Mouse (Mus musculus) left cerebral cortex, postnatal 10 days (tissue): Measurements from ENCODE around the gene Deup1. TPM values are rescaled to one million over a fixed set of nuclear protein-coding genes. Genes with fewer than 3 reads are reported as not detected.

Experiments used
- DNase-seq, 2 experiments: peaks; one replicate each; pipeline ENCODE4 v3.0.0; 2021 to 2022; ENCODE audit warnings: low spot score in 2 of 2, mixed read lengths in 1 of 2; ENCODE audit errors: extremely low spot score in 1 of 2
- intact Hi-C: fragments of 180-260 bp; cut with DNase I; formaldehyde crosslinking; loops from one replicate; pipeline ENCODE4 v1.15.1; 2025
- total RNA-seq, 2 experiments: library from RNA; stranded (reverse); gene quantifications; 2 replicates each; pipeline ENCODE4 v1.2.3; 2021

Gene Deup1
- total RNA-seq, 2 experiments from 2014 or later, result 1.0 to 1.2 TPM

DNA sequence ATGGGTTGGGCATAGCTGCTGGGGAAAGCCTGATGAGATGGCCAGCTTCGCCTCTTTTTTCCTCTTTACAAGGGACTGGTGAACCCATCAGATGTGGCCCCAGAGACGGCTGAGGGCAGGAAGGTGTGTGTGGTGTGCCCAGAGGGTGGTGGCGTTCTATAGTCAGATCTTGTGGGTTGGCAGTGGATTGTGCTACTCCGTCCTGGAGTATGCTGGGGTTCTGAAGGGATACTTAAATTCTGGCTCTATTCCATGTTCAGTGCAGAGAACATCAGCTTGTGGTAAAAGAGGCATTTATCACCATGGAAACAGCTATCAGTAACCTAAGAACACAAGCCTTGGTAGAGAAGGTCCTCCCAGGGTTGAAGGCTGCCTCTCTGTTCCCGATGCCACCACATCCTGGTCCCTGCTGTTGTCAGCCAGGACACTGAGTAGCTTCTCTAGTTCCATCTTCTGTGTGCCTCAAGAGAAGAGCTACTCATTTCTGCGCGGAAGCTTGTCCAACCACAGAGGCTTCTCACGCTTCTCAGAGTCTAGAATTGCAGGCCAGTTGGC, 88.7 kb downstream of the Deup1 start:
- intact Hi-C loops, result no loop called here

DNA sequence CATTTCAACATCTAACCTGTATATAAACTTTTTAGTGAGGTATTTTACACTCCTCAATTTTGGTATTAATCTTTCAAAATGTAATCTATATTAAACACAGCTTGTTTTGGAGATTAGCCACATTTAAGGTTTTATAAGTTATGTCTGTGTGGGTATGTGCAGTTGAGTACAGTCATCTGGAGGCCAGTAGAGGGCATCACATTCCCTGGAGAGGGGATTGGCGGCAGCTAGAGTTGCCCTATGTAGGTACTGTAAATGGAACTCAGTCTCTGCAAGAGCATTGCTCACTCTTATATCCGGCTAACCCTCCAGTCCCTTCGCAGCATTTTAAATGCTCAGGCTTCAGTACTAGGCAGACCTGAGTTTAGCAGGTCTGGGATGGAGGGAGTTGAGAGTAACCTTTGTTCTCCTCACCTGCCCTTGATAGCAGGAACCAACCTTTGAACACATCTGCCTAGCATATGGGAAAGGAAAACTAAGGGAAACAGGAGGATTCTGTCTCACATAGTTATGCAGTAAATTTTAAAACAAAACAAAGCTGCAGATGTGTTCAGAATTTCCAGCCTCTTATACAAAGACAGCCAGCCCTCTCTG, 90.2 kb downstream of the Deup1 start:
- intact Hi-C loops, result no loop called here

More for the DNA sequence above, 88.7 kb downstream of the Deup1 start:
- no peak for DNase-seq

DNA sequence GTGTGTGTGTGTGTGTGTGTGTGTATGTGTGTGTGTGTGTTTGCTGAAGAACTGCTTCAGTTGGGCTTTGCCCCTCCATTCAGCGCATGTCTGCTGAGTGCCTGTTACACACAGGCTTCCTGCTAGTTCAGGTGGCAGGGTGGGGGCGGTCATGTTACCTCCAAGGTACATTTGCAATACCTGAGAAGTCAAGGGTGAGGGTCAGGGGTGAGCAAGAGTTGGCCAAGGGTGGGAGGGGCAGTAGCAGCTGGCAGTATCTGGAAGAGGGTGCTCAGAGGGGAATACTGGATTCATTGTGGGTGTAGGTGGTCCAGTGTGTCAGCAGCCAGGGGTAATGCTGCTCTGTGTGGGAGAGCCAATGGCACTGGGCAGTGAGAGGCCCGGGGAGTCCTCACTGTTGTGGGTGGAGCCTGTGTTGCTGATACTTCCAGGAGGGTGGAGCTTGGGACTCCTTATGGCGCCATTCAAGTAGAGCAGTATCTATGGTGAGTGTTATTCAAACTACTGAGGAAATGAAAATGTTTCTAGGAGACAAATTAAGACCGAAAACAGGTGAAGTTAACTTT, 90.8 kb downstream of the Deup1 start:
- DNase-seq, result no peak

More for the DNA sequence above, 90.2 kb downstream of the Deup1 start:
- no peak for DNase-seq

DNA sequence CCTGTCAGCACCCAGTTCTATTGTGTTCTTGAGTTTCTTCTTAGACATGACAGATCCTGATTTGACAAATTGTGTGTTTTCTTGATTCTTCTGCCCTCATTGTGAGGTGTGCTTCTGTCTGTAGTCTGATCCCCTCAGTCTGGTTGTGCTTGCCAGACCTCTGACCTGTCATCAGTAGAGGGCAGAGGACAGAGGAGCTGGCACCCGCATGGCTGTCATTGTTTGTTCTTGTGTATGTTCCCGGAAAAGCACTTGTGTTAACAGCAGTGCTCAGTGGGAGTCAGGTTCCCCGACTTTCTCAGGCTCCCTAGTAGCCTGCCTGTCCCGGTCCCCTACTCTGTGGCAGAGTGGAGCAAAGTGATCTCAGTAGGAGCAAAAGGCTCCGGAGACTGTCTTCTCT, 92.3 kb downstream of the Deup1 start:
- intact Hi-C loops, result no loop called here

More for the DNA sequence above, 90.8 kb downstream of the Deup1 start:
- intact Hi-C loops, result no loop called here

DNA sequence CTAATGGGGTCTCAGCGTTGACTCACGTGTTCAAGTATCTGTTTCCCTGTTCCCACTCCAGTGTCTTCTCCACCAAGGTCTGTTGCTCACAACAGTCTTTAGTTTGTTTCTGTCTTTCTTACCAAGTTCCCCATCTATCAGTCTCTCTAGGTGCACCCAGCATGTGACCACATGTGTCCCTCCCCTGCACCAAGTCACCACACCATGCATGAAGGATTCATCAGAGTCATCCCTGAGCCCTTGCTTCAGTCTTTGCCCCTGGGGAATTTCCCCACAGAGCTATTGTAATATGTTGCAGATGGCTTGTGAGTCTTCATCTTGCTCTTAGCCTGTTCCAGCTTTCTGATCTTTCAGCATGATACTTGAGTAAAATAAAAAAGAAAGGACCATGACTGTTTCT, 93.6 kb downstream of the Deup1 start:
- DNase-seq, result no peak
- intact Hi-C loops, result no loop called here

More for the DNA sequence above, 92.3 kb downstream of the Deup1 start:
- DNase-seq, result no peak

DNA sequence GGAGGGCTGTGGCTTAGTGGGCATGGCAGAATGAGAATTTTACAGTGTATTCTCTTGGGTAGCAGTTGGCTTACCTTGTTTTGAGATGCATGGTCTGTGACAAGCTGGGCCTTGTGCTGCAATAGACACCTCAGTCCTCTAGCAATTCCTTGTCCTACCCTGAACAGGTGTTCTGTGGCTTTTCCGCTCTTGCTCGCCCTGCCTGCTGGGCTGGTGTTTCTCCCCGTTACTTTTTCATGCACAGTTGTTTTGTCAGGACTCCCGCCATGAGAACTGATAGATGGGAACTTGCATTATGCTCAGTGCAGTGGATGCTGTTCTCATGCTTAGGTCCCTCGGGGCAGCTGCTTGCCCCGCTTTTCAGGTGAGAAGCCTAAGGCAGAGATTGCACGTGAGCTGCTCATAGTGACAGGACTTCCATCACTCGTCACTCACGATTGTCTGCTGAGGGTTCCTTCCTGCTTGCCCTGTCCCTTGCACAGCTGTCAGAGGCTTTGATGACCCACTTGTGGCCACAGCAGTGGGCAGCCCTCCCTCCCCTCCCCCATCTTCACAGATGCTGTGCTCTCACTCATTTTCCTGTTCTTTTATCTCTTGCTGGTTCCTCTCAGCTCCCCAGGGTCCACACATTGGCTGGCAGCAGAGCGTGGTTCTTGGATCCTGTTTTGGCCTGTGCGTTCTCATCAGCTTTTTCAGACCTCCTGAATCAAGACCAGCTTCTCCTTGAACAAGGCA, 94.2 kb downstream of the Deup1 start:
- no peak for DNase-seq
- intact Hi-C loops, result no loop called here

GRCm38 (mm10) chr9:15531204-15531603, 96.5 kb downstream of the Deup1 start:
- intact Hi-C loops, result no loop called here
- no peak for DNase-seq

DNA sequence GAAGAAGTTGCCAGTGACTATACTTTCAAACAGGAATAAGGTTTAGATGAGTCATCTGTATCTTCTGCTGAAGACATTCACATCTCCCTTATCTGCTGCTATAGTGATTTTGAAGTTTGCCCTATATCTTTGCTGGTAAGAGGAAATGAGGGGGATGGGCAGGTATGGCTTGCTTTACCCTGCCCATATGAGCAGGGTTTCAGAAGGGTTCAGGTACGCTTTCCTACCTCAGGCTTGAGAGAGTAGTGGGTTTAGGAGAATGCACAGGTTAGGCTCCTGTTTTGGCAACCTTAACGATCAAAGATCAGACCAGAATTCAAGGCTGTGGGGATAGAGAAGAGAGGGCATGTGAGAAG, 97.8 kb downstream of the Deup1 start:
- intact Hi-C loops, result no loop called here
- no peak for DNase-seq

DNA sequence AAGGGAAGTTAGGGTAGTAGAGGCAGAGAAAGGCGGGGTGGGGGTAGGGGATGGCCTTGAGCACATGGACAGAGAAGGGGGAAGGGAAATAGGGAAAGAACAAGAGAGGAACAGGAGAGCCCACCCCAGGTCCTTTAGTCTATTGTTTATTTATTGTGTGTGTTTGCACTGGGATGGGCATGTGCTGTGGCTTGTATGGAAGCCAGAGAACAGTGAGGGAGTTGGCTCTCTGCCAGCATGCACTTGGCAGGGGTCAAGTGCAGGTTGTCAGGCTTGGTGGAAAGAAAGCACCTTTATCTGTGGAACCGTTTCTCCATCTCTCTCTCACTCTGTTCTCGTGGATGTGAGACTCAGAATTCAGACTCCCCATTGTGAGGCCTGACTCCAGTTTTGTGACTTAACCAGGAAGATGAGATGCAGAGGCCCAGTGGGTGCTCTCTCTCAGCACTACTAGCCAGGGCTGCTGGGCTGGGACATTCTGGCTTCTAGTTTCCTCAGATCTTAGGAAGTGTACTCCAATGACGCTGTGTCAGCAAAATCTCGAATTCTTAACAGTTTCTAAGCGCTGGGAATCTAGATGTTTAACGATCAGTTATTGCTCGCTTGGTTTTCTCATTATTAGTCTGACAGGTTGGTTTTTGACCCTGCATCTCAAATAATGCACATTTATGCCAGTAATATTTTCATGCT, 98.3 kb downstream of the Deup1 start:
- DNase-seq, result peak in 1 of 2 experiments; percentile 50
- intact Hi-C loops, result no loop called here

GRCm38 (mm10) chr9:15528368-15528767, 99.4 kb downstream of the Deup1 start:
- no peak for DNase-seq

GRCm38 (mm10) chr9:15527846-15528245, 99.9 kb downstream of the Deup1 start:
- DNase-seq, result no peak
- intact Hi-C loops, result no loop called here

More at GRCm38 (mm10) chr9:15528368-15528767, 99.4 kb downstream of the Deup1 start:
- intact Hi-C loops, result no loop called here

GRCm38 (mm10) chr9:15526539-15526938, 101.2 kb downstream of the Deup1 start:
- no peak for DNase-seq

DNA sequence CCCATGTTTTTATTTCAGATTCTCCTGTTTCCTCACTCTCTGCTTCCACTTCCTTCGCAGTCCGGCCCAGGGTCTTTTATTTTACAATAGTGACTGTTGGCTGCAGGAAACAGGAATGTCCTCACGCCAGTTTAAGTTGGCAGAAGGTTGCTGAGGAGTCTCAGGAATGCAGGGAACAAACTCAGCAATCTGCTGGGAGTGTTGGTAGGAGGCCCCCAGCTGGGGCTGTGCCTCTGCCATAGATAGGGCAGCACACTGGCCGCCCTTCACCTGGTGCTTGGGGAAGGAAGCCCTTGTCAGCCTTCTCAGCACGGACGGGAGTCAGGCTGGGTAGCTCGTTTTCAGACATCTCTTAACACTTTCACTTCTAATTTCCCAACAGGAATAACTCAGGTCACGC, 102.5 kb downstream of the Deup1 start:
- intact Hi-C loops, result no loop called here
- peak in 1 of 2 experiments; percentile 33 for DNase-seq

More at GRCm38 (mm10) chr9:15526539-15526938, 101.2 kb downstream of the Deup1 start:
- intact Hi-C loops, result no loop called here

GRCm38 (mm10) chr9:15523646-15524045, 104.1 kb downstream of the Deup1 start:
- intact Hi-C loops, result no loop called here
- no peak for DNase-seq

- no peak for DNase-seq
- intact Hi-C loops, result no loop called here
Observed at GRCm38 (mm10) chr9:15522887-15523286, 104.8 kb downstream of the Deup1 start.

DNA sequence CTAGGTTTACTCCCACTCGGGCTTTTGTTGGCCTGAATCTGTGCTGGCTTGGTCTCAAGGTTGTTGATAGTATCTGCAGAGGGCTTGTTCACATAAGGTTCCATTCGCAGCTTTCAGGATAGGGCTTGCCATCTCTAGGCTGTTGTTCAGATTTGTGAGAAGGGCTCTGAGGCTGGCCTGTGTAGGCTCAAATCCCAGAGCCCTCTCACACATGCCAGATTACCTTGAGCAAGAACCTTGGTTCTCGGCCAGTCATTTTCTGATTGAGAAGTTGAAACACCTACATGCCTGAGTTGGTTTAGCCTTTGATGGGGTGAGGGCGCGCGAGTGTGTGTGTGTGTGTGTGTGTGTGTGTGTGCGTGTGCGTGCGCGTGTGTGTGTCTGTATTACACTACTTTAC, 105.4 kb downstream of the Deup1 start:
- intact Hi-C loops, result no loop called here
- DNase-seq, result no peak

DNA sequence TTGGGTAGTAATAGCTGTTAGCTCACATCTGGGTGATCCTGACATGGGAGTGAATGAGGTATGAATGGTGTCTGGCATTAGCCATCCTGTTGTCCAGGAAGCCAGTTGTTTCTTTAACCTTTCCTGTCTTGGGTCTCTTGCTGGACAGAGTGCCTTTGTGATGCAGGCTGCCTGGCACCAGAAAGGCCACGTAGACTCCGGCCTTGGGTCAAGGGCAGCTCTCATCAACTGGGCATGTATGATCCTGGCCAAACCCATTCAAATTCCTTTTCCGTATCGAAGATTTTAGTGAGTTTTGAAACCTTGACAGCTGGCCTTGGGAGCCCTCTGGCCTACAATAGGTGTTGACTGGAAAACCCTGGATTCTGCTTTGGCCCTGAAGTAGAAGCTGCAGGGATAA, 109.8 kb downstream of the Deup1 start:
- no peak for DNase-seq
- intact Hi-C loops, result no loop called here

GRCm38 (mm10) chr9:15516007-15516406, 111.7 kb downstream of the Deup1 start:
- no peak for DNase-seq
- intact Hi-C loops, result no loop called here

- intact Hi-C loops, result no loop called here
- no peak for DNase-seq
Observed at GRCm38 (mm10) chr9:15512918-15513317, 114.8 kb downstream of the Deup1 start.
